Mouse (Mus musculus) frontal cortex, postnatal 10 days (tissue): ENCODE measurements around the gene a.

Experiments used
- DNase-seq, 2 experiments: peaks; one replicate each; pipeline ENCODE4 v3.0.0; 2022; ENCODE audit warnings: low spot score in 2 of 2, mixed read lengths in 1 of 2

The a gene

DNA sequence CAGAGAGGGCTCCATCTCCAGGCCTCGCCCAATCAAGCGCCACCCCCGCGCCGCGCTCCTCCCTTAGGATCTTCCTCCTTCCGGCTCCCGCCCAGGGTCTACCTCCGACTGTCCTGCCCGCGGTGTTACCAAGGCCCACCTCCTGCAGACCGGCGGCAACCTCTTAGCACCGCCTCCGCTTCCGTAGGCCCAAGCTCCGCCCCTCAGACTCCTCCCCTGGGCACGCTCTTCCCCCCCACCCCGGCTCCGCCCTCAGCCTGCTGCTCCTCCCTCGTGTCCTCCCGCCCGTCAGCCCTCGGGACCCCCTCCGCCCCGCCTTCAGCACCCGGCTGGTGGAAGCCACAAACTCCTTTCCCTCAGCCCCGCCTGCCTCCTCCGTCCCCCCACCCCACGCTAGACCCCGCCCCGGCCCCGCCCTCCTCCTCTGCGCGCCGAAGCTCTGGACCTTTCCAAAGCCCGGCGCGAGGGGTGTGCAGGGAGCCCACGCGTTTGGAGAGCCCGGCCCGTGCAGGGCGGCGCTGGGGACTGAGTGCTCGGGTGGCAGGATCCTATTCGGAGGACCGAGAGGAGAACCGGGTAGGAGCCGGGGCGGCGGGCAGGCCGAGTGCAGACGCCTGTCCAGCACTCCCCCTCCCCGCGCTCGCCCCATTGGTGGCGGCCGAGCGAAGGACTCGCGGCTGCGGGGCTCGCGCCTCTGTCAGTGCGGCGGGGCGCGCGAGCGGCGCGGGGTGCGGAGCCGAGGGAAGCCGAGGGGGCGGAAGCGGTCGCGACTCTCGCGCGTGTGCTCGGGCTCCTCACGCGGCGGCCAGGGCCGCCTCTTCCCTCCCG lies at the start of gene a, which contains the start of gene Raly:
Gene a (plus strand): TSS at position 747 of the 828 bp plus-strand sequence.
Gene Raly (plus strand): TSS at position 441 of the 828 bp plus-strand sequence.
- DNase-seq, result peak; percentile 95 to 96

DNA sequence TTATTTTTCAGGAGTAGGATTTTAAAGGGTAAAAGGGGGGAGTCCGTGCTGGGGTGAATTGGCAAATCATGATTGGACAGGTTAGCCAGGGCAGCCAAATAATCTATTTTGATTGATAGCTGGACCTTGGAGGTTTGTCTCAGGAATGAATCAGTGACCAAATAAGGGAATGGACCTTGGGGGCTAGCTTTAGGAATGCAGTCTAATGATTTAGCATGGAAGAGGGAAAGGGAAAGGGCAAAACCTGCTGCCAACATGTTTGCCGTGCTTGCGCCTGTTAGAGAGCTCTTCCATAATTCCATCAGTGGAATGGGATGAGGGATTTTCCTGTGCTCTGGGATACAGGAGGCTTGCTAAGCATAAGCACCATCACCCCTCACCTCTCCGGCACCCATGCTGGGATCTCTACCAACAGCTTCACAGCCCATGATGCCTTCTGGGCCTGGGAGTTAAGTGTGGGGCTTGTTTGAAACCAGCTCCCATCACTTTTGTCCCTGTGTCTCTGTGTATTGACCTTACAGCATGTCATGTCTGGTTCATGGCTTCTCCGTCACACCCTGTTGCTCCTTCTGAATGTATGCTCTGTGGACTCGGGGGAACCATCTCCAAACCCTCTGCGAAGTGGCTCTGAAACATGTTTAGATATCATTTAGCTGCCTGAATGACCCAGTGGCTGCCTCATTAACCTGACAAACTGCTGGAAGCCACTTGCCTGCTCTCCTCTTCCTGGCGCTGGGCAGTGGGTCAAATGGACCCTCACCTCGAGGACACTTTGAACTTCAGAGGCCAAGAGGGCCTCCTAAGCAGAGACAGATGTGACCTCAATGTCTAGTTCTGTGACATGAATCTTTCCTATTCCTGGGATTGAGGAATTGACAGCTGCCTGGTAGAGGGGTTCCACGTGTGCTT lies 48.0 kb upstream of the a start:
- no peak for DNase-seq

GRCm38 (mm10) chr2:154743915-154744314 lies 47.3 kb upstream of the a start:
- no peak for DNase-seq

- DNase-seq, result no peak
These were observed 42.8 kb upstream of the a start for GRCm38 (mm10) chr2:154748383-154748782.

DNA sequence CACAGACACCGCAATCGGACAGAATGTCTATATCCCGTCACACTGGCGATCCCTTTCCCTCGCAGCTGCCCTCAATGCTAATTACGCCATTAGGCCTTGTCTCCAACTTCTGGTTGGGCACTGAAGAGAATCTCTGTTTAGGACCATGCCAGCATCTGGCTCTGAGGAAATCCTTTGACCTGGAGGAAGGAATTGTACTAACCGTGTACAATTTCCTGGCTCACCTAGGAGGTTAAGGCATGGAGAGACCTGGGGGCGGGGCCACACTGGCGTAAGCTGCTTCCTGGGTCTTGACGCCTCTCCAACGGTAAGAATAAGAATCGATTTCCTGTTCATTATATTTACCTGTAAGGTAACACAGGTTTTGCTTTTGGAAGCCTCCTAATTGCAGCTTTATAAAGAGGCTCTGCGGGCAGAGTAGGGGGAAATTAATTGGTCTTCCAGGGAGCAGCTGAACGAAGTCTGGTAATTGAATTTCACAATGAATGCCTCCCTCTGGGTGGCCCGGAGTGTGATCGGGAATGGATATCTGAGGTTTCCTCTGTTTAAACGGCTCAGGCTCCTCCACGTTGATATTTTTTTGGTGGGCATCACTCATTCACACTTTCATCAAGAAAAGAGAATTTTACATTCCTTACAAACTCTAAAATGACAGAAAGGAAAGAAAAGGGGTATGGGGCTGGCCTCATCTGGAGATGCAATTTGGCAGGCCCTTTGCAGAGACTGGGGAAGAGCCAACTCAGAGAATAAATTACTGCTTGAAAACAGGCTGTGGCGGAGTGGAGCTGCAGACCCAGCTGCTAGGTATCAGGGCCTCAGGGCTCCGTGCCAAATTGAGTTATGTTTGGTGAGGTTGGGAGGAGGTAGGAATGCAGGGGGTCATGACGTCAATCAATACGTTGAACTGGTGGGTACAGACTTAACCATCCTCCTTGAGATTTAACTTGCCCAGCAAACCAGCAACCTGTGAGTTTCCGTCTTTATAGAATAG lies 41.9 kb upstream of the a start:
- DNase-seq, result peak; percentile 11 to 15

- no peak for DNase-seq
These were observed 39.3 kb upstream of the a start for GRCm38 (mm10) chr2:154751924-154752323.

GRCm38 (mm10) chr2:154754068-154754560 lies 37.1 kb upstream of the a start:
- DNase-seq, result no peak

DNA sequence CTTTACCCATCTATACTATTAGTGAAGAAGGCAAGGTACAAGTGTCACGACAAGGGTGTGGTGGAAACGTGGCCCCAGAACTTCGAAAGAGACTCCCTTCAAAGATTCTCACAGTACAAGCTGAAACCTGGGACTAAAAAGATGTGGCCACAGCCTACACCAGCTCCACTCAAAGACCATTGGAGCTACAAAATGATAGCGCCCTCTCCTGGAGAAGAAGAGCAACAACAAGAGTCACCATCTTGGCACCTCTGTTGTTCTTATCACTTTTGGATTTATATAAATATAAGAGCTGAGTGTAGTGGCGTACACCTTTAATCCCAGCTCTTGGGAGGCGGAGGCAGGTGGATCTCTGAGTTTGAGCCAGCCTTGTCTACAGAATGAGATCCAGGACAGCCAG lies 35.4 kb upstream of the a start:
- no peak for DNase-seq

- DNase-seq, result no peak
These were observed 33.5 kb upstream of the a start for GRCm38 (mm10) chr2:154757691-154758090.

- no peak for DNase-seq
These were observed 32.7 kb upstream of the a start for GRCm38 (mm10) chr2:154758454-154758853.

DNA sequence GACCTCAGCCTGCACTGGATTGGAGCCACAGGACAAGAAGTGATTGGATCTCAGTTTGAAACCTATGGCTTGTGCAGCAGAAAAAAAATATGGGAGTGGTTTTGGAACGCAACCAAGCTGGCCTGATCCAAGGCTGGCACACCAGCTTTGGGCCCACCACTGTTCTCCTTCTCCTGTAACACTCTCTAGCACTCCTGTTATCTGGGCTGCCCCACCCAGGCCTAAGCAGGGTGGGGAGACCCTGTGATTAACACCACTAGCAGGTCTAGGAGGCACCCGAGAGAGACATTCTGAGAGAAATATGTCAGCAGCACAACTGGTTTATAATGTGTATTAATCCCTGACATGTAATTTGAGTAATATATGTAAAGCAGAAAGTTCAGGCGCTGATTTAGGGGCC lies 28.0 kb upstream of the a start:
- no peak for DNase-seq

DNA sequence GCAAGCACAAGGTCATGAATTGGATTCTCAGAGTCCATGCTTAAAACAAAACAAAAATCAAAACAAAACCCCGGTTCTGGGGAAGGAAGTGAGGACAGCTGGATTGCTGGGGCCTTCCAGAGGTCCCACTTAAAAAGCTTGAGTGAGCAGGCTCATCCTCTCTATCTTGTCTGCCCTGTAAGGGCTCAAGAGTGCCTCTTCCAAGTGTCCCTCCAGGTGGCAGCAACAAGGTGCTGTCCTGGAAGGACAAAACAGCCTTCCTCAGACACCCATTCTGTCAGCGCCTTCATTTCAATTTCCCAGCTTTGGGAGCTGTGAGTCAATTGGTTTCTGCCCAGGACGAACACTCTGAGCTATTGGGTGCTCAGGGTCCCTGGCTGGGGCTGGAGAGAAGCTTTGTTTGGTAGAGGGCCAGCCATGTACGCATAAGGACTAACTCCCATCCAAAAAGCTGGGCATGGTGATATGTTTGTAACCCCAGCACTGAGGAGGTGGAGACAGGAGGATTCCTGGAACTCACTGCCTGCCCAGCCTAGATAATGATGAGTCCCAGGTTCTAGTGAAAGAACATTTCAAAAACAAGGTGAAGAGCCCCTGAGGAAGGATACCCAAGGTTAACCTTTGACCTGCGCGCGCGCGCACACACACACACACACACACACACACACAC lies 26.2 kb upstream of the a start:
- DNase-seq, result no peak

- no peak for DNase-seq
These were observed 25.6 kb upstream of the a start for GRCm38 (mm10) chr2:154765554-154766008.

DNA sequence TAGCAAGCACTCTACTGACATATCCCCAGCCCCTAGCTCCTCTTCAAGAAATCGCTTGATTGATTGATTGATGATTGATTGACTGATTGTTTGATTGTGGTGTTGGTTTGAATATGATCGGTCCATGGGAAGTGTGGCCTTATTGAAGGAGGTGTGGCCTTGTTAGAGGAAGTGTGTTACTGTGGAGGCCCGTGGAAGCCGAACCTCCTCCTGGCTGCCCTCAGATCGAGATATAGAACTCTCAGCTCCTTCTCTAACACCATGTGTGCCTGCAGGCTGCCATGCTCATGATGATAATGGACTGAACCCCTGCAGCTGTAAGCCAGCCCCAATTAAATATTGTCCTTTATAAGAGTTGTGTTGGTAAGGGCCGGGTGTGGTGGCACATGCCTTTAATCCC lies 24.2 kb upstream of the a start:
- DNase-seq, result no peak

GRCm38 (mm10) chr2:154769930-154770329 lies 21.3 kb upstream of the a start, which contains the start of gene Gm14214:
Gene Gm14214, minus strand, starts transcription at chr2:154770030.
- DNase-seq, result no peak

DNA sequence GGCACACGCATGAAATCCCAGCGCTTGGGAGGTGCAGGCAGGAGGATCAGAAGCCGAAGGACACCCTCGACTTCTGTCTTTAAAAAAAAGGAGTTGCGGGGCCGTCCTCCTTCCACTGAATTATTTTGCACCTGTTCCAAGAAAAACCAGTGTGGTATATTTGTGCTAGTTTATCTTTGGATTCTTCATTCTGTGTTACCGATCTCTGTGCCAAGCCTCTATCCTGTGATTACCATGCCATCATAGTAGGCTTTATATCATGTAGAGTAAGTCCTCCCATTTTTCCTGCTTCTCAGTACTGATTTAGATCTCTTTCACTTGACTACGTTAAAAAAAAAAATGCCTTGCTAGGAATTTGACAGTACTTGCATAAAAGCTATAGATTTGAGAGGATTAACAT lies 19.6 kb upstream of the a start:
- no peak for DNase-seq

GRCm38 (mm10) chr2:154774032-154774431 lies 17.2 kb upstream of the a start:
- no peak for DNase-seq

- DNase-seq, result no peak
These were observed 14.7 kb upstream of the a start for GRCm38 (mm10) chr2:154776496-154776895.

- DNase-seq, result no peak
These were observed 11.6 kb upstream of the a start for GRCm38 (mm10) chr2:154779648-154780047.

- DNase-seq, result no peak
These were observed 8.8 kb upstream of the a start for GRCm38 (mm10) chr2:154782361-154782760.
